Mouse (Mus musculus): ENCODE data around the gene Gm5105.

Gene Gm5105

DNA sequence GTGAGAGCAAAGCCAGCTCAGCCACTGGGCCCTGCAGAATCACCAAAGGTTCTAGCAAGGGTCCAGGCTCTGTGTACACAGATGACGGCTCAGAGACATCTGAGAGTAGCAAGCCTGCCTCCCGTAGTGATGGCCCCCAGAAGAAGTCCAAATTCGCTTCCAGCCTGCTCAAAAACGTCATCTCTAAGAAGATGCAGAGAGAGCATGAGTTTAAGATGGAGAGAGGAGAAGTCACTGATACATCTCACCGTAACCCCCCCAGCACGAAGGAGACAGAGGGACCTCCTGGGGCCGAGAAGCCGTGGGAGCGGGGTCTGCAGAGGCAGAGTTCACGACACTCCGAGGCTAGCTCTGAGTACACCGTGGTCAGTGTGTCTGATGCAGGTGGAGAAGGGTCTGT lies at the start of gene Gm5105:
Gm5105 (minus strand) TSS at position 101 of the 400 bp plus-strand sequence.
- ATAC-seq (ENCODE audit: low TSS enrichment) = no peak

DNA sequence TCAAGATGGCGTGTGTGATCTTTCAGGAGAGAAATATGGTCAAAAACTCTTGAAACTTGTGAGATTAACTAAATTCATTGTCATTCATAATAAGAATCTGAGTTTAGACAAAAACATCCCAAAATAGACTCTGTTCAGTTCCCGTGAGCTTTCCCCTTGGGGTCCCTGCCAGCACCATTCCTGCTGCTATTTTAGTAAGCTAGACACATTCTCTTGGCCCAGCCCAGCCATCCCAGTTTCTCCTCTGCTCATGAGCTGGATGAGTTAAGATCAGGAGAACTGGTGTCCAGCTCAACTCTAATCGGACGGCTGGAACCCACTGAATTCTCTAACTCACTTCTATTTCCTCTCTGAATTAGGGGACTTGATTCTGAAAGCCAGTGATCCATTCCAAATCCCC lies 49.7 kb upstream of the Gm5105 start:
- ATAC-seq (ENCODE audit: low TSS enrichment) = no peak

DNA sequence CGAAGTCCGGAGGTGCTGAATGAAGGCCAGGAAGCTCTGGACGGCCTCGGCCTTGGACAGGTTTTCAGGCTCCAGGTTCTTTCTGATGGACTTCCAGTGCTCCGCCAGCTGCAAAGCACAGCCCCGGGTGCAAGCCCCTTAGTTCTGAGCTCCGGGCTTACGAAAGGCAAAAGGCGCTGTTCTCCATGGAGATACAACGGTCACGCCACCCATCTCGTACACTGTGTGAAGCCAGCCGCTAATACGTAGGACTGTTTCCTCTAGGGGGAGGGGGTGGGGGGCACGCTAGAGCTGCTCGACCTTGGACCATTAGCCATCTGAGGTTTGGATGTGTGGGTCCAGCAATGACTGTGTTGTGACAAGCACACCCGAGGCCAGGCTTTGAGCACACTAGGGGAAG lies 46.9 kb upstream of the Gm5105 start:
- no peak for ATAC-seq (ENCODE audit: low TSS enrichment)

DNA sequence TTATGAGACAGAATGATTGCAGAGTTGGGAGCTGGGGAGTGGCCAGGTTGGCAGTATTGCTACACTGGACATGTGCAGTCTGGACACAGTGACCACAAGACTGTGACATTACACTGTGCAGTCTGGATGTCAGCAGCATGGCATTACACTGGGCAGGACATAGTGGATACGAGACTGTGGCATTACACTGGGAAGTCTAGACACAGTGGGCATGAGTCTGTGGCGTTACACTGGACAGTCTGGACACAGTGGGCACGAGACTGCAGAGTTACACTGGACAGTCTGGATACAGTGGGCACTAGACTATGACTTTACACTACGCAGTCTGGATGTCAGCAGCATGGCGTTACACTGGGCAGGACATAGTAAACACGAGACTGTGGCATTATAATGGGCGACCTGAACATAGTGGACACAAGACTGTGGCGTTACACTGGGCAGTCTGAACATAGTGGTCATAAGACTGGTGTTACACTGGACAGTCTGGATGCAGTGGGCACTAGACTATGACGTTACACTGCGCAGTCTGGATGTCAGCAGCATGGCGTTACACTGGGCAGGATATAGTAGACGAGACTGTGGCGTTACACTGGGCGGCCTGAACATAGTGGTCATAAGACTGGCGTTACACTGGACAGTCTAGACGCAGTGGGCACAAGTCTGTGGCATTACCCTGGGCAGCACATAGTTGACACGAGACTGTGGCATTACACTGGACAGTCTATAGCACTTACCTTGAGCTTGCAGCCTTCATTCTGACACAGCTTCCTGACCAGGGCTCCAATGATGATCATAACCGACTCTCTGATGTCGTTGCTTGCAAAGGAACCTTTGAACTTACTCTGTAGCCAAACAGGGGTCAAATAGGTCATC lies 44.0 kb upstream of the Gm5105 start:
- ATAC-seq (ENCODE audit: low TSS enrichment) = no peak

DNA sequence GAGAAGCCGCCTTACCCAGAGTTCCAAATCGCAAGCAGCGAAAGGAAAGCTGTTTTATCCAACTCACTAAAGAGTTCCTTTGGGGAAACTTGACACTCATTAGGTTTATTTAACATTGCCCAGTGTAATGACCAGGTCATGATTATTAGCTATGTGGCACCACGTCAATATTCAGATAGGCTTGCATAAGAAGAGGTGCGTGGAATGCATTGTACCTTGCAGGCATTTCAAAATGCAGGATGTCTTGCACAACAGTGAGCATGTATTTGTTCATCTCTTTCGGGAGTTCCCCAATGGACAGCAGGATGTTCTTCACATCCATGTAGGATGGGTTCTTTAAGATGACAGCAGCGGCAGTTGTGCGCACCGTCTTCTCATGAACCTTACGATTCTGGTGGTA lies 39.7 kb upstream of the Gm5105 start:
- ATAC-seq (ENCODE audit: low TSS enrichment) = no peak

DNA sequence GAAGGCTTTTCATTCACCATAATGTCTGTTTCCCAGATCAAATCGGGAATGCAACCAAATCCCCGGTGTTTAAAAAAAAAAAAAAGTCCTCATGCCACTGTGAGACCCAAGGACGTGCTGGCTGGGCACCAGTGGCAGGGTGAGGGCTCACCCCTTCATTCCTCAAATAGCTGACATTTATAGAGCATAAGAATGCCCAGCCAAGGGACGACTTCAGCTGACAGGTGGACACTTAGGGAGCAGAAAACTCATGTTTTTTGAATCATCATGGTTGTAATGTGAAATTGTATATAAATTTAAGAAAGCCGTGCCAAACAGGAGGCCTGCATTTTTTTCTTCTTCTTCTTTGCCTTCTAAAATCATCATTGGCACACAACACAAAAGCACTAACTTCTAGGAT lies 37.9 kb upstream of the Gm5105 start:
- no peak for ATAC-seq (ENCODE audit: low TSS enrichment)

DNA sequence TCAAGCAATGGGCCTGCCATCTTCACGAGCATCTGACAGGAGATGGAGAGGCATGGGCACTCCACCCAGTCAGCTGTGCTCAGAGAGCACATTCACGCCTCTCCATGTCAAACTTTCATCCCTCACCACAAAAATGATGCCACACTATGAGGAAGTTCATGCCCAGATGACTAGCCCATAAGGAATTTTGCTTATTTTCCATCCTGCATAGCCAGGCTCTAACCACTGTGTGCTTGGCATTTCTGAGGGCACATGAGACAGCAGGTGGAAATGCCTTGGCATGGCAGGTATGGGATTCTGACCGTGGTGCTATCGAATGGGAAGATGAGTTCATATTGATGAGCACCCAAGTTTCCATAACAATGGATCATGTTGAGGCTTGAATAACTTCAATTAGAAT lies 36.5 kb upstream of the Gm5105 start:
- no peak for ATAC-seq (ENCODE audit: low TSS enrichment)

DNA sequence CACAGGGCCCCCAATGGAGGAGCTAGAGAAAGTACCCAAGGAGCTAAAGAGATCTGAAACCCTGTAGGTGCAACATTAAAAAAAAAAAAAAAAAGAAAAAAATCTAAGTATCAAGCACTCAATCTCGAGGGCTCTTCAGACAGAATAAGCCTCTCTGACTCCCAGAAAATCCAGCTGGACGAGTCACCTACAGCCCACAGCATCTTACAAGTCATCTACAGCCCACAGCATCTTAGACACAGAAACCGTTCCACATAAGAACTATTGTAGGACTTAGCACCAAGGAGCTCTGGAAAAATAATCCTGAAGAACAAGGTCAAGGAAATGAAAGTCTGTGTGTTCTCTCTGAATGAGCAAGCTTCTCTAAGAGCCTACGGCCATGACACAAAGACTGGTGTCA lies 34.7 kb upstream of the Gm5105 start:
- no peak for ATAC-seq (ENCODE audit: low TSS enrichment)

DNA sequence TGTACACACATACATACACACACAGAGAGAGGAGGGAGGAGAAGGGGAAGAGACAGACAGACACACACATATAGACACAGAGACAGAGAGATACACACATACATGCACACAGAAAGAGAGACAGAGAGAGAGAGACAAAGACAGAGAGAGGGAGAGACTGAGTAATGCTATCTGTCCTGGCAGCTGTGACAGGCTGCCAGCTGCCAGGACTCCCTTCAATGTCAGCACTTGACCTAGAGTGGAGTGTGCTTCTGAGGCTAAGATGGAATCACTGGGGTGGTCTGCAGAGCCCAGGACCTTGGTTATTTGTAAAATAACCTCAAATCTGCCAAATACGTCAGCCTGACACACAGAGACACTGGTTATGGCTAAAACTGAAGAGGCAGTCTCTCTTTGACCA lies 30.5 kb upstream of the Gm5105 start:
- no peak for ATAC-seq (ENCODE audit: low TSS enrichment)

DNA sequence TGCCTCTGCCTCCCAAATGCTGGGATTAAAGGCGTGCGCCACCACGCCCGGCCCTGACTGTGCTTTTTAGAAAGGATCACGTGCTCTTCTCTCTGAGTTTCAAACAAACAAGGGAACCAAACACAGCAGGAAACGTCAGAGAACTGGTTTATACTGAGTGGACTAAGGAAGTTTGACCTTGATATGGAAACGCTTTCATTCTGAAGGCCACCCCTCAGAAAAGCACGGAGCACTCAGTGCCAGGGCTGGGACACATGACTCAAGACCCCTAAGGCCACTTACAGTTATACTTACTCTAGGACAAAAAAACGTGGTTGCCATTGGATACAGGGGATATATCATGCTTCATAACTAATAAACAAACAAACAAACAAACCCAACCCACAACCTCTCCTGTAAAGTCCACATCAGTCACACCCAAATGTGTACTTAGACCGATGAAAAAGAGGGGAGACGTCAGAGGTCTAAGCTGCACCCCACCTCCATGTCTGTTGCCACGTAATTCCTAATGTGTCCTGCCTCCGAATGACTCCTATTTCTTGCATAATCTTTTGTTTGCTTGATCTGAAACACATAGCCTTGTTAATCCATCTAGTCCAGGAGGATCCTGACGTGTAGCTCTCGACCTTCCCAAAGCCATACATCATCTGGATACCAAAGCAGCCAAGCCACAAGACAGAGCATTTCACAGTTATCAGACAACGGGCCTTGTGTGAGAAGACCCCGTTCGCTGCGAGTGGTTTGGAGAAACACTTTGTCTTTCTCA lies 29.3 kb upstream of the Gm5105 start:
- no peak for ATAC-seq (ENCODE audit: low TSS enrichment)

DNA sequence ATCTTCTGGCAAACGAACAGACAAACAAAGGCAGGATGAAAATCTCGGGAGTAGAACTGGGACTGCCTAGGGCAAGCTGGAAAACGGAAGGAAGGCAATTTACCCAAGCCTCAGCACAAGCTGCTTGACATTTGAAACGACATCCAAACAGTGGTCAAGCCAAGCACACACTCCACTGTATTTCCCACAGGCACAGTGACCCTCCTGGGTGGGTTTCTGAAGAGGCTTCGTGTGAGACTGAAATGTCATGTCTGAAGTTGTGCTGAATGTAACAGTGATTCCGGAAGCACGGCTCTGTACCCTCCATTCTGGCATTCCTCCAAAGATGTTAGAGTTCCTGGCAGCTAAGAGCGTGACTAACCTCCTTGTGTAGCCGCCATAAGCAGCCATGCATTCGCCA lies 28.5 kb upstream of the Gm5105 start:
- ATAC-seq (ENCODE audit: low TSS enrichment) = peak; percentile 62

DNA sequence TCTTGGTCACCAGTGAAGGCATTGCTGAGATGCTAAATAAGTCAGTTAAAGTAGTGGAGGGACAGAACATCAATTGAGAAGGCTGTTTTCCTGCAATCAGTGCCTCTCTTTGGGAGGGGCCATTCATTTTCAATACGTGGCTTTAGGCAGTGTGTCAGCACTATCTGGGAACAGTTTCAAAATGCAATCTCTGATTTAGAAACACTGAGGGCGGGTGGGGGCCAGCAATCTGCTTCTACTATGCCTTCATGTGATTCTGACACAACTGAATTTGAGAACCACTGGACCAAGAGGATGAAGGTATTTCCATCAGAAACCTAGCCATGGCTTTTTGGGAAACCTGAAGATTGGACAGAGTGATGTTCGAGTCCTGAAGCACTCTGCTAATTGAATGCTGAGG lies 28.1 kb upstream of the Gm5105 start:
- ATAC-seq (ENCODE audit: low TSS enrichment) = peak; percentile 91

DNA sequence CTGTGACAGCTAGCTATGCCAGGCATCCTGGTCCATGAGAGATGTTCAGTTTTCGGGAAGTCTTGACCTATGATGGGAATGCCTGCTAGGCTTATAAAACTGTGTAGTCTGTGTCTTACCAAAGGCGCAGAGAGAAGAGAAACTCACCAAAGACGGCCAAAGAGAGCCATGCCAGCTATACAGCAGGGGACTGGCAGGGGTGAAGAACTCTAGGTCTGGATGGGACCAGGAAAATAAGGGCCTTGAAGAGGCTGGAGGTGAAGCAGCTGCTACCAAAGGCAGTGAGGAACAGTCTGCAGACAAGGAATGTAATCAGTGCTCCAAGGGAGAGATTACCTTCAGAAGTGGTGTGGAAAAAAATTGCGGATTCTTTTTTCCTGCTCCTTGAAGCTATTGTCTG lies 16.7 kb upstream of the Gm5105 start:
- ATAC-seq (ENCODE audit: low TSS enrichment) = peak; percentile 13; the same call in 1 of the 2 replicates

DNA sequence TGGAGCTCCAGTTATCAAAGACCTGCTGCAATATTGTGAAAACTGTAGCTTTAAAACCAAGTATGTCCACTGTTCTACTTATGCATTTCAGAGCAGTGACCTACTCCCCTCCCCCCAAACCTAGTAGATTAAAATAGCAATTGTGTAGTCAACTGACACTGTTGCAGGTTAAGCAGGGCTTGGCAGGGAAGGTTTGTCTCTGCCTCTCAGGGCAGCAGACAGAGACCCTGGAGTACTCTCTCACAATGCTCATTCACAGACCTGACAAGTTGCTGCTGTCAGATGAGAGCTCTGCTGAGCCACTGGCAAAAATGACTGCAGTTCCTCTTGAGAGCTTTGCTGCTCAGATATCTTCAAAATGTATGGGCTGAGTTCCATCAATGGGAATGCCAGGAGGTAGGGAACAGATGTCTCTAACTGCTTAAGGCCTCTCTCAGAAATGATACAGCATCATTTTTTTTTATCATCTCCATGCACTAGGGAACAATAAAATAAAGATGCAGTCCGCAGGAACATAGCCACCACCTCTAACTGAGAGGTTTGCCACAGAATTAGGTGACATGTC lies 16.0 kb upstream of the Gm5105 start:
- peak; percentile 98 for ATAC-seq (ENCODE audit: low TSS enrichment)

DNA sequence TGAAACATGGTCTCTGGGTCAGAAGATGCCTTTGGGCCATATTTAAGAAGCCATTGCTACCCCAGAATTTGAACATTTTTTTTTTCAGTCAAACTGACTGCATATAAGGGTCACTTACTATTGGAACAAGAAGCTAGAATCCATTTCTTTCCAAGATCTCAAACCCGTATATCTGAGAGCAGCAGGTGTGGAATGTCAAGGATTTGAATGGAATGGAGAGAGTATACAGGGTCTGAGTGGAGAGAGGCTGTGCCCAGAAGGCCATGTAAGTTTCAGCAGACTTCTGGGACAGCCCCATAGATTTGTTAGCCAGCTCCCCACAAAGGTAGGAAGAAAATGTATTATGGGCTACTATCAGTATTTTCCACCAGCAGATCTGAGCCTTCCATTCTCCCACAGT lies 11.5 kb upstream of the Gm5105 start:
- ATAC-seq (ENCODE audit: low TSS enrichment) = no peak

DNA sequence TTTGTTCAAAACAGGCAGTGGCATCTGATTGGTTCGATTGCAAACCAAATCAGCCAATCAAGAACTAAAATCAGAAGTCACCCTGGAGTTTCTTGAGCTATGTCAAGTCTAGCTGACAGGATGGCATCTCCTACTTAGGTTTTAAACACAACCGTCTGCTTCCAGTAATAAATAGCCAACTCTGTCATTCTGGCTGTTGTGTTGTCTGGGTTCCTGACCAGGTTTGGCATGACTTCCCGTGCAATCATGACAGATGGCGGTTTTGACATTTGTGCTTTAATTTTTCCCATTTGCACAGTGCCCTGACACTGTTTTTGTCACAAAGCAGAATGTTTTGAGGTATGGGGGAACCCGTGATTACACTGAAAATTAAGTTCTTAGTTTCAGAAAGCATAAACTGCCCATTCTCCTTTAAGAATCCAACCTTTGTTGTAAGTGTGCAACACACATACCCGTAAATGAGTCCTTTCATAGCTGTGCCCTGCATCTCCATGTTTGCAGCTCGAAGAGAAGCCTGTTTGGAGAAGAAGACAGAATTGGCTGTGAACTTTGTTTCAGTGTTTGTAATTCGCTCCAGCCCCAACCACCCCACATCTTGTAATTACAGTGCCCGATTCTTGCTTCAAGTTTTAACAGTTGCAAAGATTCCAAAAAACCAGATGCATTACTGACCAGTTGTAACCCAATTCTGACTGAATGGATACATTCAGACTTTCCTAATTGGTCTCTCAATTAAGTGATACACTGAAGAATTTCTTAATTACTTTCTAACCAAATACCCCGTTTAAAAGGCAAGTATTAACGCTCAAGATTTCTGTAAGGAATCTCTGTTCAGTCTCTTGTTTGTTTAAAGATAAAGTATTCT lies 10.5 kb upstream of the Gm5105 start:
- ATAC-seq (ENCODE audit: low TSS enrichment) = peak; percentile 41; the same call in 1 of the 2 replicates

DNA sequence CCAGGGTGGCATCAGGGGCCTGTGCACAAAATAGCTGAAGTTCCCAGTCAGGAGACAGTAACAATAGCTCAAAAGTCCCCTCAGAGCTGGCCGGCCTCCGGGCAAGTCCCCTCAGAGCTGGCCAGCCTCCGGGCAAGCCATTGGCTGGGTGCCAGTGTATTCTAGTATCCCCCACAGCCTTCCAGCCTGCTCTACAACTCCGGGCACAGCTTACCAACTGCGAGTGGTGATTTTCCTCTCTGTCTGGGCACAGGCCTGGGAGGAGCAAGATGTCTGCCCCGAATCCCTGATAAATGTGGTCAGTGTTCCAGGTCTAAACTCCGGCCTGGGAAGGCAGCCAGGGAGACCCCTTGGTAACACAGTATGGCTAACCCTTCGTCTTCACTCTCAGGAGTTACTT lies 8.0 kb upstream of the Gm5105 start:
- no peak for ATAC-seq (ENCODE audit: low TSS enrichment)

DNA sequence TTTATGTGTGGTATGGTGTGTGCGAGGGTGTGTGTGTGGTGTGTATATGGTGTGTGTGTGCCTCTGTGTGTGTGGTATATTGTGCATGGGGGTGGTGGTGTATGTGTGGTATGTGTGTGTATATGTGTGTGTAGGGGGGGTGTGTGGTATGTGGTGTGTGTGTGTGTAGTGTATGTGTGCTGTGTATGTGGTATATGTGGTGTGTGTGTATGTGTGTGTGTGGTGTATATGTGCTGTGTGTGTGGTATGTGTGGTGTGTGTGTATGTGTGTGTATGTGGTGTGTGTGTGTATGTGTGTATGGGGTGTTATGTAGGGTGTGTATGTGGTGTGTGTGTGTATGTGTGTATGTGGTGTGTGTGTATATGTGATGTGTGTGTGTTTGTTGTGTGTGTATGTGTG lies 7.0 kb upstream of the Gm5105 start:
- ATAC-seq (ENCODE audit: low TSS enrichment) = no peak

DNA sequence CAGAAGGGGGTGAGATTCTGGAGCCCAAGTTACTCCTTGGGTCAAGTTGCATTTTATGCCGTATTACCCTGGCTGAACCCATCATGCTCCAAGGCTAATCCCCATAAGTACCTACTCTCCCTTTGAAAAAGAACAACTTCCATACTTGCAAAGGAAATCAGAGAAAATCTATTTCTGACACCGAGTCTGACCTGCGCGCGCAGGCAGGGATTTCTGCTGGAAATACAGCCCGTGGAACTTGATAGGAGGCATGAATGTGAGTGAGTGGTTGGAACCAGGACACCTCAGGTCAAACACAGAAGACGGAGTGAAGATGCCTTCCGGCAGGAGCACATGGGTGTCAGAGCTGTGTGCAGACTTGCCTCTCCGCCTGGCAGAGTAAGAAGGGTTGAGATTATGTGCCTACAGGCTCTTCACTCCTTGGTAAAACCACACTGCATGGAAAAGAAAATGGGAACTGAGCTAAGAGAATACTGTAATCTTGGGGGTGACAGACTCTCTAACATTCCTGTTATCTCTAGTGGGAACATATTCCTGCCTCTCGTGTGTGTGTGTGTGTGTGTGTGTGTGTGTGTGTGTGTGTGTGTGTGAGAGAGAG lies 4.4 kb upstream of the Gm5105 start:
- ATAC-seq (ENCODE audit: low TSS enrichment) = peak; percentile 51

DNA sequence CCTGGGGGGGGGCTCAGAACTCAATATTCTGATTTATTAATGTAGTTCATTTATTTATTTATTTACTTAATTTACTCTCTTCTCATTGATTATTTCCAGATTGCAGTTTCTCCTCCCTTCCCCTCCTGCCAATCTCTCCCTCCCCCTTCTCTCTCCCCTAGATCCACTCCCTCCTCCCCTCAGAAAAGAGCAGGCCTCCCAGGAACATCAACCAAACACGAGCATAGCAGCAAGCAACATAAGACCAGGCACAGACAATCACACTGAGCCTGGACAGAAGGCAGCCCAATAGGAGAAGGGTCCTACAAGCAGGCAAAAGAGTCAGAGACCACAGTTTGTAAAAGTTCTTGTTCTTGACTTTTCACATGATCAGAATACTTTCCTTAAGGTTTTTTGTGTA lies 3.8 kb upstream of the Gm5105 start:
- no peak for ATAC-seq (ENCODE audit: low TSS enrichment)

DNA sequence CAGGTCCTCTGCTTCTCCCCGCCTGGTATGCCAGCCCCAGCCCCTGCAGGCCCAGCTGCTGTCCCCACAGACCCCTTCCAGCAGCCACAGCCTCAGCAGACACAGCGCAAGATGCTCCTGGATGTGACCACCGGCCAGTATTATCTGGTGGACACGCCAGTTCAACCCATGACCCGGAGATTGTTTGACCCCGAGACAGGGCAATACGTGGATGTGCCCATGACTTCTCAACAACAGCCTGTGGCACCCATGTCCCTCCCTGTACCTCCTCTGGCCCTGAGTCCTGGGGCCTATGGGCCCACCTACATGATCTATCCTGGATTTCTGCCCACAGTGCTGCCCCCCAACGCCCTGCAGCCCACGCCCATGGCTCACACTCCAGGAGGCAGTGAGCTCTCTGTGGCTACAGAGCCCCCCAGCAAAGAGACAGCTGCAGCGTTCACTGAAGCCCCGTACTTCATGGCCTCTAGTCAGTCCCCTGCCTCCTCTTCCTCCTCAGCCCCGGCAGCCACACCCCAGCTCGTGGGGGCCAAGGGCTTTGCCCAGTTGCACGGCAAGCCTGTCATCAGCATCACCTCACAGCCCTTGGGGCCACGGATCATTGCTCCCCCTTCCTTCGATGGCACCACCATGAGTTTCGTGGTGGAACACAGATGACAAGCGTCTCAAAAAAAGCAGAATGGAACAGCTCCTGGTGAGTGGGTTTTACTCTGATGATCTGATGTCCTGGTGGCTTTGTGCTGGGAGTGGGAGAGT lies 2.7 kb upstream of the Gm5105 start:
- no peak for ATAC-seq (ENCODE audit: low TSS enrichment)
